Mouse (Mus musculus) common myeloid progenitor, adult 5-6 weeks (primary cell): Measurements from ENCODE around the gene Plet1. TPM values are rescaled to one million over a fixed set of nuclear protein-coding genes. Genes with fewer than 3 reads are reported as not detected.

Experiments
- ATAC-seq: replicated peaks from 2 replicates; pipeline ENCODE4 v1.8.0; 2016; ENCODE audit warnings: low read depth, mild to moderate bottlenecking, moderate TSS enrichment, inconsistent platforms; ENCODE audit not compliant: poor library complexity, severe bottlenecking
- total RNA-seq: library from RNA; stranded (forward); fragments of 200-1000, 187-1606 nt; gene quantifications from 2 replicates; pipeline ENCODE4 v1.2.3, GENCODE M21; 2017

Plet1 gene
- total RNA-seq, 1 experiment from 2014 or later = not detected

DNA sequence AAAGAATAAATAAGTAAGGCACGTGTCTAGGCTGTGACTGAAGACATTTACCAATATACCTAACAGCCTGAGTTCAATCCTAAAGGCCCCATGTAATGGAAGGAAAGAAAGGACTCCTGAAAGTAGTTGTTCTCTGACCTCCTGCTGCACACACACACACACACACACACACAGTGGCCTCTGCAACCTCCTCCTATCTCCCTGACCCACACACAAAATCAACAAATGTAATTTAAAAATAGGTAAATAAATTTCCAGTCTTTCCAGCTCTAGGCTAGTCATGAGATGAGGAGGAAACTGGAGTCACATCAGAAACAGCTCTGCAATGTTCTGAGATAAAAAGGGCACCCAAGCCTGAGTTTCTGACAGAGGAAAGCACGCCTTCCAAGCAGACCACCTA is 548 bp upstream of the Plet1 start:
- no peak for ATAC-seq

DNA sequence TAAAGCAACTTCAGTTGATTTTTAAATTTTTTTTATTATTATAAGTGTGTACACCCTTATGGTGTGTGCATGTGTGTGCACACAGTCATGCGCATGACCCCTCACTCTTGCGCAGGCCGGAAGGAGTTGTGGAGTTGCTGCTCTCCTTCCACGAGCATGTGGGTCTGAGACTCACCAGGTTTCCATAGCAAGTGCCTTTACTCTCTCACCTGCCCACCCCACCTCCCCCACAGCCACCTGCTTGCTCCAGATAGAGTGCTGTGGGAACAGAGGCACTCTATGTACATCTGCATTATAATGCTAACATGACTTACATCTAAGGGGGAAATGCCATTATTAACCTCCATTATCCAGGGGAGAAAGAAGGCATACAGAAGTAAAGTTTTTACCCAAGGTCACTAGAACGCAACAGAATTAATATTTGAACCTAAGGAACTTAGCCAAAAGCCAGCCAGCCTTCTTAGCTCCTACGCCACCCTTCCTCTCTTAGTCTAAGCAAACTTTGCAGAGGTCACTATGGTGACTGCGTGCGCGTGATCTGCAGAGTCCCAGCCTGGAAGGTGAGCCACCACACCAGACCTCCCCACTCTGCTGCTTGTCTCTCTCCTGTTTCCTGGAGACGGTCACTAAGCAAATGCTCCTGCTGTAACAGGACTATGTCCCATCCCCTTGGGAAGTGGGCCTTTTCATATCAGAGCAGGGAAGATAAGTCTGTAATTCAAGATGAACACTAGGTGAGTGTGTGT is 1.3 kb downstream of the Plet1 start:
- ATAC-seq = peak; percentile 50

DNA sequence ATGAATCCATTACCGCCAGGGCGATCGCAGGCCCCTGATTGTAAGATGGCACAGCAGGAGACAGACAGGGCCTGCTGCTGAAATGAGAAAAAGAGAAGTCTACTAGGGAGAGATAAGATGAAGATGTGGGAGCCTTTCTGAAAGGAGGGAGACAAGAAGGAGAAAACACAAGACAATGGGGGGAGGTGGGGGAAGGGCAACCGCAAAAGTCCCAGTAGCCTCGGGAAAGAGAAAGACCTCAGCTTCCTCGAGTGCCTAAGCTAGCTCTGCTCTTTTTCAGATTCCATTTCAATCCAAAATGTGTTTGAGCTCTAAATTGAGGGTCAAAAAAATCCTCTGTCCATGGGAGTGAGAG is 1.8 kb downstream of the Plet1 start:
- peak; percentile 40 for ATAC-seq

DNA sequence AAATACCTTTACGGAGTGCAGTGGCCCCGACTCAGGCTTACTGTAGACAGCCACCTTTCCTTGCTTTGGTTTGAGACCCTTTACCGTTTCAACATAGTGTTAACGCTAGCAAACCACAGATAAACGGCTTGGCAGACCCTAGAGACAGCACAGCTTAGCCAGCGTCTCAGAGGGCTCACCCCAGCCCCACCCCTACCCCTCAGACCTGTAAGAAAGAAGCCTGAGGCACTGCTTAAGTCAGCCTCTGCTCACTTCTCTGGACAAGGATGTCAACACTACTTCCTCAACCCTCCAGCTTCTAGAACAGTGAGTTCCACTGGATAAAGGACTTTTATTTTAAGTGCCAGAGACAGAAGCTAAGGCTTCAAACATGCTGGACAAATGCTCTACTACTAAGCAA is 2.2 kb downstream of the Plet1 start:
- no peak for ATAC-seq

DNA sequence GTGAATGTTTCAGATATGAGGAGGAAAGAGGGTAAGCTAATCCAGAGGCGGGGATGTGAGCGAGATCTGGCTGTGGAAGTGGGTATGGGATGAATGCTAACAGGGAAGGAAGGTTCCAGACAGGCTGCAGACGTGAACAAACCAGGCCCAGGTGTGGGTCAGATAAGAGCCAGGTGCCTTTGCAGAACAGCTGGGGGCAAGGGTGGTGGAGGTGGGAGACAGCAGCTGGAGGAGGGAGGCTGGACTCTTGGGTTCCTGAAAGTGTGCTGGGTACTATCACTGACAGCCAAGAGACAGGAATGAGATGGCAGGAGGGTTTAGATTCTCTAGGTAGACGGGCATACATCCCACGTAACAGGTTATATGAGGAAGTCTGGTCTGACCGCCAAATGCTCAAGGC is 2.8 kb downstream of the Plet1 start:
- no peak for ATAC-seq

- no peak for ATAC-seq
Measured at GRCm38 (mm10) chr9:50497536-50497935, 3.2 kb downstream of the Plet1 start.

DNA sequence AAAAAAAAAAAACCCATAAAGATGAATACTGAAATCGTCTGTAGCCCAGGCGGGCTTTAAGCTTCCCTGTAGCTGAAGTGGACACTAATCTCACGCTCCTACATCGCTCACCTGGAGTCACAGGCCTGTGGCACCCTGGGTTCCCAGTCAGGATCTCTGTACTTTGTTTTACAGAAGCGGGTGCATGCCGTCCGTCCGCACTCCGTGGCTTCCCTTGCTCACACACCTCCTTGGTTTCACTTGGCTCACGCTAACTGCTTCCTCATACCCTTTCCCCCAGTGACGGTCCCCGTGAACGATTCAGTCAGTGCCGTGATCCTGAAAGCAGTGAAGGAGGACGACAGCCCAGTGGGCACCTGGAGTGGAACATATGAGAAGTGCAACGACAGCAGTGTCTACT is 4.5 kb downstream of the Plet1 start:
- peak; percentile 46 for ATAC-seq

DNA sequence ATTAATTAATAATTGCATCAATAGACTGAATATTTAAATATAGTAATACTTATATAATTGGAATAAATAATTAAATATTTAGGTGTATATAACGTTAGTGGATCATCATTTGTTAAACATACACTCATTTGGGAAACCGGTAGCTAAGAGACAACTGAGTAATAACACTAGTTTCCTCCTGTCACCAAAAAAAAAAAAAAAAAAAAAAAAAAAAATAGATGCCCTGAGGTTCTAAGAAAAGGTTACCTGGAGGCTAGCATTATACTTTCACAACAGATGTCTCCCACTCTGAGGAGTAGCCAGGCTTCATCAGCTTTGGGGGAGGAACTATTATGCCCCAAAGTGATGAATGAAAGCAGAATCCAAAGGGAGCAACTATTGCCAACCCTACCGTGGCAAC is 5.5 kb downstream of the Plet1 start:
- ATAC-seq = no peak

- ATAC-seq = no peak
Measured at GRCm38 (mm10) chr9:50500467-50500973, 6.2 kb downstream of the Plet1 start.

DNA sequence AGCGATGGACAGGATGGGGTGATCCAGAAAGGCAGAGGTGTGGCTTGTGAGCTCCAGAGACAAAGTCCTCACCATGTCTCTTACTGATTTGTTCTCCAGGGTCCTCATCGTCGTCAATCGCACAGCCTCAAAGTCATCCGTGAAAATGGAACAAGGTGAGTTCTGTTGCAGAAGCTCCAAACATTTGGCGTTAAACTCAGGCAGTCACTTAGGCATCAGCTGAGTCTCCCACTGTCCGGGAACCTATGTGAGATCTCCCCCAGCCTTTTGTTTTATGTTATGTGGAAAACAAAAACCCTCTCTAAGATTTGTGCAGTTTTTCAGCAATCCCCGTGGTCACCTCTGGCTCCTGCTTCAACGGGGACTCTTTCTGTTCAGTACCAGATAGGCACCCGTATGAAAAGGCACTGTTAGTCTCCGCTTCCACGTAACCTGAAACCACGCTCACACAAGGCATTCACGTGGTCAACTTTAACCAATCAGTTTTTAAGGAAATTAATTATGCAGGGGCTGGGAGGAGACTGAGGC is 6.7 kb downstream of the Plet1 start:
- peak; percentile 73 for ATAC-seq

DNA sequence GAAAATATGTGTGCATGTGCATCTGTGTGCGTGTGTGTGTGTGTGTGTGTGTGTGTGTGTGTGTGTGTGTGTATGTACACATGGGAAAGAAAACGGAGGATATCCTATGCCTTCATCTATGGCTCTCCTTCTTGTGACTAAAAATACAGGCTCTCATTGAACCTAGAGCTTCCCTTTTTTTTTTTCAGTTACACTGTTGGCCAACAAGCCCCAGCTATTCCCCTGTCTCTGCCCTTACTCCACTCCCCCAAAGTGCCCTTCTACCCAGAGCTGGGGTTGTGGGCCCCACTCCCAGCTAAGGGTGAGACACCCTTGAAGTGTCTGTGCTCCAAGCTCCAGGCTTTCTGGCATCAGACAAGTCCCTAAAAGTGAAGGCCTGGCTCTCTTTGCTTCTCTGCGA is 8.6 kb downstream of the Plet1 start:
- ATAC-seq = peak; percentile 18; the same call in 1 of the 2 replicates

GRCm38 (mm10) chr9:50505405-50505804 is 11.1 kb downstream of the Plet1 start:
- no peak for ATAC-seq

GRCm38 (mm10) chr9:50507570-50507969 is 13.2 kb downstream of the Plet1 start:
- no peak for ATAC-seq

DNA sequence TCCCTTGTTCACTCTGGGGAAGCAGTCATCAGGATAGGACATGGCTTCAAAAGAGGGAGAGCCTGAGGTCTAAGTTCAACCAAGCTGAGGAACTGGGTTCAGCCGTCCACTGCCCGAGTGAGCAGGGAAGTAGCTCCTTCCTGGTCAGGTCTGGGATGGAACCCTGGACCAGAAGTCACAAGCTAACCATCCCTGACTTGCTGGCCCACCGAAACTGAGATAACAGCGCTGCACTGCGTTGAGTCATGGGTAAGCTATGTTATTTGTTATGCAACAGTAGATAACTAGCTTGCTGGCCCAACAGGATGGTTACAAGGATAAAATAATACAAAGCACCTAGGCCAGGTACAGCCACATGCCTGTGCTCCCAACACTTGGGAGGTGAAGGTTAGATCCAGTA is 21.1 kb downstream of the Plet1 start:
- ATAC-seq = no peak

GRCm38 (mm10) chr9:50518781-50519180 is 24.5 kb downstream of the Plet1 start:
- no peak; the same call in 1 of the 2 replicates for ATAC-seq

DNA sequence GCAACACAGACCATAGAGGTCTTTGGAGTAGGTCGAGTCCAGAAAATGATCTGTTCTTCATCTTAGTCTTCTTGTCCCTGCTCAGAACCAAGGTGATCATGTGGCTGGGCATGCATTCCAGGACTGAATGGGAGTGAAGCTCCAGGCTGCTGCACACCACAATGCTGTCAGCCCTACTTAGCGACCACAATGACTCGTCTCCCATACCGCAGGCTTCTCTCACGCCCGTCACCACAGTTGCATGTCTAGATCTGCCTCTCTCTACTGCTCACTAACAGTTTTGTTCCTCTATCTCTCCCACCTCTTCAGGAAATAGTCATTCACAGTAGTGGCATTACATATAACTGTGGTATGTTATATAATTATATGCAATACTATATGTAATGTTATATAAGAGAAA is 26.4 kb downstream of the Plet1 start:
- peak; percentile 96 for ATAC-seq

DNA sequence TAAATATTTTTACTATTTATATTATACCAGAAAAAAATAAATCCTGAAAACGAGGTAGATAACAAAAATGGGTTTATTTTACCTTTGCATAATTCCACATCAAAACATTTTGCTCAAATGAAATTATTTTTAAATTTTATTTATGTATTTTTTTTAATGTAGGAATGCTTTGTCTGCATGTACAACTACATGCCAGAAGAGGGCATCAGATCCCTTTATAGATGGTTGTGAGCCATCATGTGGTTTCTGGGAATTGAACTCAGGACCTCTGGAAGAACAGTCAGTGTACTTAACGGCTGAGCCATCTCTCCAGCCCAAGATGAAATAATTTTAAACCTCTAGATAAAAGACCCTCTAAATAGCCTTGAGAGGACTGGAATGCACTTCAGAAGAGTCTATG is 27.2 kb downstream of the Plet1 start:
- no peak for ATAC-seq

DNA sequence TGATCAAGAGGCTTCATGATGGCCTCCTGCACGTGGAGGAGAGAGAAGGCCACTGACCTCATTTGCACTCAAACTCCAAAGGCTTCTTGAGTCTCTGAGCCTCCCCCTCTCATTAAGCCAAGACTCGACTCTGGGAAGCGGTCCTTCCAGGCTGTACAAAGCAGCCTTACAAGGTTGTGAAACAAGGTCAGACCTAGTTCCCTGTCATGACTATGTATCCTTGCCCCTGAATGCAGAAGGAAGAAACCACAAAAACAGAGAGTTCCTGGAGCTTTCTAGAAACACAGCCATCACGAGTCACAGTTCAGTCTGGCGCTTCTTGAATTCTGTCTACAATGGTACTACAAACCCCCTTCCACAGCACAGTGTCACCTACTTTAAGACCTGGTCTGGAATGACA is 28.2 kb downstream of the Plet1 start:
- 0 out of 2 replicates have a peak, but pooled peaks have one; percentile 19 for ATAC-seq

GRCm38 (mm10) chr9:50524936-50525335 is 30.6 kb downstream of the Plet1 start:
- ATAC-seq = no peak

DNA sequence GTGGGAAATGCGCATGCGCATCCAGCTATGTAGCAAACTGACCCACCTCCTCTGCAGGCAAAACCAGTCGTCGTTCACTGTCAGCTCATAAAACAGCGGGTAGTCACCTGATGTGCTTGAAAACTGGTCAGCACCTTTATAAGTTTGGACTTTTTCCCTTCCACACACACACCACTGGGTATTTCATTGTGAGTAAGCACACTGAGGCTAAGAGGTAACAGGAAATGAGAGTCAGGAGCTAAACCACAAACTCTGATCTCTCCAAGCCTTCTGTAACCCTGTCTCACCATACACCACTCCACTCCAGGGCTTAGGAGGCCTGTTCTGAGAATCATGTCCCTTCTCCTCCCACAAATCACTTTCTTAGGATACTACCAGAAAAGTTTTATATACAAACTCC is 31.3 kb downstream of the Plet1 start:
- ATAC-seq = no peak

DNA sequence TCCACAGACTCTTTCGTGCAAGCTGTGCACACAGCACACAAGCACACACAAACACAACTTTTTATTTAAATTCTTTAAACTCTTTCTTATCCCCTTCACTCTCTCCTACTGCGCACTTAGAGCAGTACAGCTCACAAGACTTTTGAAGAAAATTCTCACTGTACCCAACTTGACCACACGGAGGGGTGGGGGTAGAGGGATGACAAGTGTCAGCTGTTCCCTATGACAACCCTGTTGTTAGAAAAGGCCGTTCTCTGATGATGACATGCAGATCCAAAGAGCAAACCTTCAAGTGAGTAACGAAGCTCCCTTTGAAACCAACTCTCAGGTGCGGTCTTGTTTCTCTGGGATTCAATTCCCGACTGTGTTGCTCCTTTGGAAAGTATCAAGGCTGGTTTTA is 33.5 kb downstream of the Plet1 start:
- peak; percentile 29; the same call in 1 of the 2 replicates for ATAC-seq
